Mouse (Mus musculus) bone marrow macrophage, adult 2 months (primary cell): ENCODE results near the gene Pcsk5.

Source experiments
- CTCF ChIP-seq: IDR thresholded peaks from 2 replicates; pipeline ENCODE4 v1.5.1; 2012; ENCODE audit warnings: low read depth, mild to moderate bottlenecking, low read length, moderate library complexity
- POLR2A ChIP-seq: IDR thresholded peaks from 2 replicates; pipeline ENCODE4 v1.6.1; 2012; ENCODE audit warnings: mild to moderate bottlenecking, low read depth, low read length, borderline replicate concordance

DNA sequence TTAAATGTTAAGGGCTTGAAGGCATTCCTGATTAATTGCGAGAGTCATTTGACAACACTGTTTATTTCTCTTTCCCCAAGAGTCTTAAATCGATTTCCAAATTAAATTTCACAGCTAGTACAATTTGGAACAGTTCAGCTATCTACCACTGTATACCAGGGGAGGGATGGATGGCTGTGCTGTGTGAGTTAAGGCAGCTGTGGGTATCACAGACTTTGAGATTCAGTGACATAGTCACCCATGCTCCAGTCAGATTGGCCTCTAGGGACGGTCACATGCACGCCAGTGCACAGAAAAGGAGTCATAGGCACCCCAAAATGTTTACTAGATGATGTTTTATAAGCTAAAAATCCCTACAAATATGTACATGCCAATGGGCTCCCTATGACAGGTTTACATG is 260.0 kb downstream of the Pcsk5 start:
- no peak for TF ChIP-seq CTCF
- no peak for TF ChIP-seq POLR2A
